Mouse (Mus musculus) urinary bladder, postnatal 36 days (tissue): Measurements from ENCODE around the gene Arpc2.
"Not testable (repeated sequence)": the region's sequence is repeated elsewhere in the genome, so short reads cannot be mapped to it uniquely, and the experiment has no call there.

Source experiments
- DNase-seq, 2 experiments: peaks; one replicate each; pipeline ENCODE4 v3.0.0; 2022; ENCODE audit warnings: low spot score in 2 of 2, mixed read lengths in 1 of 2

Arpc2 gene

GRCm38 (mm10) chr1:74282896-74283625, 47.2 kb downstream of the Arpc2 start:
- DNase-seq = no peak

- DNase-seq = peak in 1 of 2 experiments; percentile 61
Observed at GRCm38 (mm10) chr1:74283686-74284463, 48.0 kb downstream of the Arpc2 start.

- peak; percentile 99 to 100 for DNase-seq
Observed at GRCm38 (mm10) chr1:74284543-74285160, 48.8 kb downstream of the Arpc2 start, which contains the start of the genes Aamp and Pnkd. Gene Aamp, minus strand, starts transcription at chr1:74284738. Gene Pnkd, plus strand, starts transcription at chr1:74284930.

GRCm38 (mm10) chr1:74285212-74286010, 49.5 kb downstream of the Arpc2 start:
- DNase-seq = no peak

- DNase-seq = not testable (repeated sequence)
Observed at GRCm38 (mm10) chr1:74286869-74287607, 51.2 kb downstream of the Arpc2 start.

GRCm38 (mm10) chr1:74288327-74288726, 52.4 kb downstream of the Arpc2 start:
- DNase-seq = no peak

- DNase-seq = no peak
Observed at GRCm38 (mm10) chr1:74289248-74289647, 53.4 kb downstream of the Arpc2 start.

- DNase-seq = no peak
Observed at GRCm38 (mm10) chr1:74289740-74290139, 53.9 kb downstream of the Arpc2 start.

GRCm38 (mm10) chr1:74290141-74290540, 54.3 kb downstream of the Arpc2 start:
- DNase-seq = no peak

GRCm38 (mm10) chr1:74292331-74293020, 56.6 kb downstream of the Arpc2 start:
- no peak for DNase-seq

- DNase-seq = no peak
Observed at GRCm38 (mm10) chr1:74293306-74293960, 57.5 kb downstream of the Arpc2 start.

- no peak for DNase-seq
Observed at GRCm38 (mm10) chr1:74294090-74294643, 58.3 kb downstream of the Arpc2 start.

- peak in 1 of 2 experiments; percentile 42 for DNase-seq
Observed at GRCm38 (mm10) chr1:74294733-74295455, 59.0 kb downstream of the Arpc2 start.

- DNase-seq = peak; percentile 92 to 96
Observed at GRCm38 (mm10) chr1:74295456-74296171, 59.7 kb downstream of the Arpc2 start.

GRCm38 (mm10) chr1:74296477-74296876, 60.6 kb downstream of the Arpc2 start:
- peak in 1 of 2 experiments; percentile 46 for DNase-seq

GRCm38 (mm10) chr1:74297269-74297668, 61.4 kb downstream of the Arpc2 start:
- peak; percentile 71 to 81 for DNase-seq

- no peak for DNase-seq
Observed at GRCm38 (mm10) chr1:74298157-74298750, 62.4 kb downstream of the Arpc2 start.

- DNase-seq = peak in 1 of 2 experiments; percentile 62
Observed at GRCm38 (mm10) chr1:74298996-74299395, 63.1 kb downstream of the Arpc2 start.
